Mouse (Mus musculus) gastrocnemius, adult 2 months (tissue): Measurements from ENCODE around the gene Gpr3. TPM values are rescaled to one million over a fixed set of nuclear protein-coding genes. Genes with fewer than 3 reads are reported as not detected.
A peak's percentile ranks its signal among the peaks of the same experiment; 100 is the strongest.

Experiments used
- DNase-seq: peaks from one replicate; pipeline ENCODE4 v3.0.0; 2022
- H3K27ac ChIP-seq: fragments of 200-600 bp; 2 replicates; pipeline ENCODE4 v1.8.1; 2022; ENCODE audit warnings: mild to moderate bottlenecking
- H3K4me3 ChIP-seq: fragments of 200-600 bp; 2 replicates; pipeline ENCODE4 v1.8.1; 2022; ENCODE audit warnings: mild to moderate bottlenecking, moderate library complexity
- CTCF ChIP-seq: fragments of 200-600 bp; IDR thresholded peaks from 2 replicates; pipeline ENCODE4 v1.8.1; 2022; ENCODE audit warnings: antibody characterized with exemption, mild to moderate bottlenecking, moderate library complexity
- intact Hi-C: fragments of 180-260 bp; cut with DNase I; formaldehyde crosslinking; loops from one replicate; pipeline ENCODE4 v1.15.1; 2025
- total RNA-seq, 2 experiments: library from RNA; stranded (reverse); gene quantifications; 2 replicates each; pipeline ENCODE4 v1.2.3; 2021

Gene Gpr3
- total RNA-seq, 2 experiments from 2014 or later = not detected

DNA sequence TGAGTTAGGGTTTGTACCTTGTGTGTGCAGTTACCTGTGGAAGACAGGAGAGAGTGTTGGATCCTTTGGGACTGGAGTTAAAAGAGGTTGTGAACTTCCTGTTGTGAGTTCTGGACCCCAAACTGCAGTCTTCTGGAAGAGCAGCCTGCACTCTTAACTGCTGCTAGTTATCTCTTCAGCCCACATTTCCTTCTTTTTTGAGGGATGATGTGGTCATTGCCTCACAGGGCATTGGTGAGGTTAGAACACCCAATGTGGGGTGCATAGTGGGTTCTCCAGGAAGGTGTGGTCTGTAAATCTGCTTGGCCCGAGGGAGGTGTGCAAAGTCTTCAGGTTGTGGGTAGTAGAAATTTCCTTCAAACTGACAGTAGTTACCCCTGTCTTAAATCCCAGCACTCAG is 32.0 kb upstream of the Gpr3 start:
- no peak for DNase-seq
- H3K27ac ChIP-seq = no peak overlapping the region
- H3K4me3 ChIP-seq = no peak overlapping the region
- intact Hi-C loops = no loop called here
- no peak for TF ChIP-seq CTCF

- intact Hi-C loops = no loop called here
- no peak for DNase-seq
- Histone ChIP-seq H3K27ac (peak overlapping the region; percentile 99), H3K4me3 (peak overlapping the region; percentile 70)
- no peak for TF ChIP-seq CTCF
These were observed 31.2 kb upstream of the Gpr3 start for GRCm38 (mm10) chr4:133243538-133243937.

DNA sequence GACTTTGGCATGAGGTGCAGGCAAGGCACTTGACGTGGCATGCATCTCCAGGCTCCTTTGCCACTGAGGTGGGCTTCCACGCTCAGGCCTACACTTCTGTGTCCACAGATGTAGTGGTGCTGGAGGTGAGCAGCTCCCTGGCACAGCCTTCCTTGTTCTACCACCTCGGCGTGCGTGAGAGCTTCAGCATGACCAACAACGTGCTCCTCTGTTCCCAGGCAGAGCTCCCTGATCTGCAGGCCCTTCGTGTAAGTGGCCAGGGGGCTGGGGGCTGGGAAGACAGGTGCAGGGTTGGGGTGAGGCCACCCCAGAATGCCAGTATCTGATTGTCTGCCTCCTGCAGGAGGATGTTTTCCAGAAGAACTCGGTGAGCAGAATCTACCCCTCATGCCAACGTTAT is 30.4 kb upstream of the Gpr3 start:
- no peak for DNase-seq
- intact Hi-C loops = no loop called here
- H3K27ac ChIP-seq = peak overlapping the region; percentile 99
- TF ChIP-seq CTCF = no peak
- peak overlapping the region; percentile 70 for H3K4me3 ChIP-seq

DNA sequence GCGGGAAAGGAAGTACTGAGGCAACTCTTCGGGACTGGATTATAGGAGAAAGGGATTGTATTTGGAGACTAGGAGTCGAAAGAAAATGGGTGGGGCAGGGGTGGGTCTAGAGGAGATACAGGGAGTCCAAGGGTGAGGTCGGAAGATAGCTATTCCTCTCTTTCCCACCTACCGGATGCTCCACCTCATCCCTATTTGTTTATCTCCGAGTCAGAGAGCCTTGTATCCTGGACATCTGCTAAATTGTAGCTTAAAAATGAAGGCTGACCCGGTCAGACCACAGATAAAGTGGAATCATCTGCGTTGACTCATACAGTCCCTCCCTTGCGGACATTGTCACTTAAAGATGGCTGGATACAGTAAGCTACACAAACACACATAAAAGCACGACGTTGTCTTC is 29.6 kb upstream of the Gpr3 start:
- Histone ChIP-seq H3K27ac (peak overlapping the region; percentile 99), H3K4me3 (peak overlapping the region; percentile 70)
- no peak for TF ChIP-seq CTCF
- intact Hi-C loops = no loop called here
- no peak for DNase-seq

DNA sequence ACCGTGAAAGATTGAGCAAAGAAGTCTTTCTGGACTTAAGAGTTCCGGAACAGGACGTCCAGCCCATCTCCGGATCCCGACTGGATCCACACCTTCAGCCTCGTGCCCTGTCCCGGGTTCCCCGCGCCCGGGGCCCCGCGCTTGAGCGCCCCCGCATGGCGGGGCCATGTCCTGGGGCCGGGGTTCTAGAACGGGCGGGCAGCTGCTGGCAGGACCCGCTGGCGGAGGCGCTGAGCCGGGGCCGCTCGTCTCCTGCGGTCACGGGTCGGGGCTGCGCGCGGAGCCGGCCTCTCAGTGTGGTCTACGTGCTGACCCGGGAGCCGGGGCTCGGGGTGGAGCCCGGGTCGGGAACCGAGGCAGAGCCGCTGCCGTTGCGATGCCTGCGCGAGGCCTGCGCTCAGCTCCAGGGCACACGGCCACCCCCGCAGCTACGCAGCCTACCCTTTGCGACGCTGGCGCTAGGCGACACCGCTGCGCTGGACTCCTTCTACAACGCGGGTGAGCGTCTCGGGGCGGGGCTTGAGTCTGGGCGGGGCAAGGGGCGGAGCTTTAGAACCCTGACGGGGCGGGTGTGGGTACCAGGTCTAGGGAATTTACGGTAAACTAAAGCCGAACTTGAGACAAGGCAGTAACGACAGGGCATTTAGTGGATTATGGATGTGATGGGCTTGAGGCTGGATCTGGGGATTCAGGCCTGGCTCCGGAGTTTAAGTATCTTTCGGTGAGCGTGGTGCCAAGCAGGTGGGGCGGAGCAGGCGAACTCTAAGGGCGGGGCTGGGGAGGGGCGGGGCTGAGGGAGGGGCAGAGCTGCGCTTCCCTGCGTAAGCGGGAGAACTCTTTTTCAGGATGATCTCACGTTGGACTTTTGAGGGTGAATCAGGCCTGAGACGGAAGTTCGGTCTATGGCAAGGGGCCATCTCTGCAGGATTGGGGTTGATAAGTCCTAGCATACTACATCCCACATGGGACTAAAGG is 28.9 kb upstream of the Gpr3 start:
- peak overlapping the region; percentile 99 for H3K27ac ChIP-seq
- intact Hi-C loops = no loop called here
- TF ChIP-seq CTCF = peak; percentile 54
- H3K4me3 ChIP-seq = peak overlapping the region; percentile 70
- peak; percentile 95 for DNase-seq

GRCm38 (mm10) chr4:133240490-133240921 is 28.2 kb upstream of the Gpr3 start, which contains the start of gene Map3k6:
Map3k6 (plus strand) TSS chr4:133240818.
- intact Hi-C loops = no loop called here
- Histone ChIP-seq H3K27ac (peak within 1 kb of the TSS; percentile 99), H3K4me3 (peak within 1 kb of the TSS; percentile 70)
- no peak for TF ChIP-seq CTCF
- DNase-seq = peak; percentile 92

- TF ChIP-seq CTCF = no peak
- no peak for DNase-seq
- Histone ChIP-seq H3K4me3 (no peak overlapping the region), H3K27ac (no peak overlapping the region)
- intact Hi-C loops = no loop called here
These were observed 25.6 kb upstream of the Gpr3 start for GRCm38 (mm10) chr4:133237911-133238310.

GRCm38 (mm10) chr4:133235415-133235814 is 23.1 kb upstream of the Gpr3 start:
- no peak for TF ChIP-seq CTCF
- intact Hi-C loops = no loop called here
- DNase-seq = no peak

GRCm38 (mm10) chr4:133234771-133235170 is 22.4 kb upstream of the Gpr3 start:
- no peak overlapping the region for H3K4me3 ChIP-seq
- DNase-seq = no peak
- intact Hi-C loops = loop anchor here (5.0 kb wide), 1 partner anchor 63 kb away; no protein-coding TSS in a partner anchor
- no peak overlapping the region for H3K27ac ChIP-seq
- no peak for TF ChIP-seq CTCF

More at GRCm38 (mm10) chr4:133235415-133235814, 23.1 kb upstream of the Gpr3 start:
- Histone ChIP-seq H3K4me3 (no peak overlapping the region), H3K27ac (no peak overlapping the region)

- peak; percentile 84 for TF ChIP-seq CTCF
- Histone ChIP-seq H3K4me3 (no peak overlapping the region), H3K27ac (no peak overlapping the region)
- peak; percentile 61 for DNase-seq
- intact Hi-C loops = loop anchor here (5.0 kb wide), 1 partner anchor 64 kb away; no protein-coding TSS in a partner anchor
These were observed 21.1 kb upstream of the Gpr3 start for GRCm38 (mm10) chr4:133233285-133233976.

GRCm38 (mm10) chr4:133229582-133229981 is 17.2 kb upstream of the Gpr3 start:
- no peak for DNase-seq
- intact Hi-C loops = no loop called here
- TF ChIP-seq CTCF = no peak
- Histone ChIP-seq H3K4me3 (no peak overlapping the region), H3K27ac (no peak overlapping the region)

- intact Hi-C loops = no loop called here
These were observed 15.3 kb upstream of the Gpr3 start for GRCm38 (mm10) chr4:133227636-133228035.

GRCm38 (mm10) chr4:133226073-133226472 is 13.7 kb upstream of the Gpr3 start:
- no peak overlapping the region for H3K4me3 ChIP-seq
- intact Hi-C loops = no loop called here
- no peak for TF ChIP-seq CTCF
- H3K27ac ChIP-seq = peak overlapping the region; percentile 59
- peak; percentile 70 for DNase-seq

More at GRCm38 (mm10) chr4:133227636-133228035, 15.3 kb upstream of the Gpr3 start:
- Histone ChIP-seq H3K27ac (peak overlapping the region; percentile 24; the same call in 1 of the 2 replicates), H3K4me3 (no peak overlapping the region)
- no peak for TF ChIP-seq CTCF
- no peak for DNase-seq
